Mouse (Mus musculus) R1 (cell line): ENCODE measurements at regions not wholly inside any gene's neighbourhood (a gene's known extent, or its start where the extent isn't known, plus 50 kb on each side); places are given as distances from the start of the nearest gene placed in this dataset.
A peak's percentile ranks its signal among the peaks of the same experiment; 100 is the strongest.

Experiments used
- DNase-seq: peaks from one replicate; pipeline ENCODE4 v3.0.0-alpha.2; 2018; ENCODE audit warnings: low read depth, low spot score

- no peak for DNase-seq
Measured at GRCm38 (mm10) chr5:60966939-60967338, 841.7 kb upstream of the G6pd2 start.

GRCm38 (mm10) chr5:60969470-60969869 is 839.1 kb upstream of the G6pd2 start:
- no peak for DNase-seq

GRCm38 (mm10) chr5:60978693-60979092 is 829.9 kb upstream of the G6pd2 start:
- DNase-seq, result peak; percentile 15

GRCm38 (mm10) chr5:60988313-60988712 is 820.3 kb upstream of the G6pd2 start:
- DNase-seq, result no peak

- DNase-seq, result peak; percentile 95
Measured at GRCm38 (mm10) chr5:60989330-60989729, 819.3 kb upstream of the G6pd2 start.

- peak; percentile 14 for DNase-seq
Measured at GRCm38 (mm10) chr5:60994761-60995523, 813.7 kb upstream of the G6pd2 start.

- no peak for DNase-seq
Measured at GRCm38 (mm10) chr5:61035539-61036089, 773.0 kb upstream of the G6pd2 start.
